Mouse (Mus musculus) layer of hippocampus, adult 9-11 months (tissue): ENCODE data around the gene Mettl17.

Experiments used
- DNase-seq: peaks from one replicate; pipeline ENCODE4 v3.0.0; 2022

The Mettl17 gene

DNA sequence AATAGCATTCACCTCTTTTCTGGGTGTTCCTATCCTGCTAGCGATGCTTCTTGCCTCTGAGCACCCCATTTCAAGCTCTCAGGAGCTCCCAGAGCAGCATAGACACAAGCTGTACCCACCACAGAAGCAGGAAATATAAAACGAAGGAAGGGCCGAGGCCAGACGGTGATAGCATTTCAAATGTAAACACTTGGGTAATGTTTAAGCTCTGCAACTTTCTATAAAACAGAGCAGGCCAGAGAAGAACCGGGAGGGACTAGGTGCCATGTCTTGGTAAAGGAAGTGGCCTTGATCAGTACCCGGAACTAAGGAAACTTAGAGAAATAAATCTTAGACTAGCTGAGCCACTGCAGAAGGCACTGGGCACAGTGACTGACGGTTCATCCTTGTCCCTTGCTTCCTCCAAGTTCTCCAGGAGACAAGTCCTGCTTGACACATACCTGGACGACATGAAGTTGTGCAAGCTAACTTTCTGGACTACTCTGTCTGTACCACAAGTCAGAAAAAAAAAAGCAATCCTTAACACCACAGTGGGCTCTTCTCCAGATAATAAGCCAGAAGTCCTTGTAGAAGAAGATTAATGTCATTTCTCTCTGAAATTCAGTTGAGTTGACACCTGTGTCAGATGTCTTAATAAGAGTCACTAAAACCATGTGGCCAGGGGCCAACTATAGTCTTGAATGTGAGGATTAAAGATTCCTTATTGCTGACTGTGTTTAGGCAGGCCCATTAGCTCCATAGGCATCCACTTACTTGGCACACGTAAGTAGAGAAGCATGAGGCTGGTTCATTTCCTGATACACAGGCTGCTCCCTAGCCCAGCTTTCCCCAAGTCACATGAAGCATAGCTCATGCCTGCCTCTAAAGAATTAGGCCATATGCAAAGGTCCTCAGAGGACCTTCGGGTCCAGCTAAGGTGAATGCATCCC, 47.7 kb downstream of the Mettl17 start:
- DNase-seq: no peak

DNA sequence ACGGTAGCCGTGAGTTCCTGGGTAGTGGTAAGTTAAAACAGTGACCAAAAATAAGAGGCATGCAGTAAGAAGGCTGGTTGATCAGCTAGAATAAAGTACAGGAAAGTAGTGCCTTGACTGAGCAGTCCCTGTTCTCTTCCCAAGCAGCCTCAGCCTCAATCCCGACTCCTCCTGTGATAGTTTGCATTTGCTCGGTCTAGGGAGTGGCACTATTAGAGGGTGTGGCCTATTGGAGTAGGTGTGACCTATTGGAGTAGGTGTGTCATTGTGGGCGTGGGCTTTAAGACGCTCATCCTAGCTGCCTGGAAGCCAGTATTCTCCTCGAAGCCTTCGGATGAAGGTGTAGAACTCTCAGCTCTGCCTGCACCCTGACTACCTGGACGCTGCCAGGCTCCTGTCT, 54.4 kb downstream of the Mettl17 start:
- DNase-seq: no peak

DNA sequence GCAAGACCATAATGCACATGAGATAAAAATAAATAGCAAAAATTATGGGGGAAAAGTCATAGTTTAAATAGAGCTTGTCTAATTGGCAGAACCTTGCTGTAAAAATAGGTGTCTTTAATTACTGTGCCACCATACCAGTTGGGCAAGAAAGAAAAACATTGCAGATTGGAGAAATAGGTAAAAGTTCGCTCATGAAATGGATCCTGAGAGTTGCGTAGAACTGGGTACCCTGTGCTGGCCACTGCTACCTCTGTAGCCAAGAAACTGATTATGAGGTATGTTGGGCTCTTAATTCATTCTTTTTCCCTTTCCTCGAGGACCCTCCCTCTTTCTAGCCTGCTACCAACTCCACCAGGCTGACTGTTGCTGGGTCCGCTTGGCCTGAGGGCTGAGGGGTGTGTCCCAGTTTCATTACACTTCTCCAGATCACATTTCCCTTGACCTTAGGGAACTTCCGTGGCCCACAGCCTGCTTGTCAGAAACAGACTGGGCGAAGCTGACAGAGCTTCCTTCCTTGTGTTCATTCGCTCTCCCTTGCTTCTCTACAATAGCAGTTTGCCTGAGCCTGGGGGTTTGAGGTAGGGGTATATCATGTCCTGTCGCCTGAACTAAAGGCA, 56.4 kb downstream of the Mettl17 start:
- no peak for DNase-seq

DNA sequence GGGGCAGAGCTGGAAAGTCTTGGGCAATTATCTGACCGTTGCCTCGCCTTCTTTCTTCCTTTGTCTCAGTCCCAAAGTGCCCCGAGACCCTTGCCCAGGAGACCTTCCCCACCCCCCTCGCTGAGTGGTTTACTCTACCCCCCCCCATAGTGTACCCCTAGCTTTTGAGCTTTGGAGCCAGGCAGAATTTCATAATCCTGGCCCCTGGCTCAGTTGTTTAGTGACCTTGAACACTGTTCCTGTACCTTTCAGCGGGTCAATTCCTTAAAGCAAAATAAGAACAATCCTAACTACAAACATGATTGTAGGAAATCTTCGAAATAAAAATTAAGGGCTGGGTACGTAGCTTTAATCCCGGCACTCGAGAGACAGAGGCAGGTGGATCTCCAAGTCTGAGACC, 56.9 kb downstream of the Mettl17 start:
- no peak for DNase-seq

DNA sequence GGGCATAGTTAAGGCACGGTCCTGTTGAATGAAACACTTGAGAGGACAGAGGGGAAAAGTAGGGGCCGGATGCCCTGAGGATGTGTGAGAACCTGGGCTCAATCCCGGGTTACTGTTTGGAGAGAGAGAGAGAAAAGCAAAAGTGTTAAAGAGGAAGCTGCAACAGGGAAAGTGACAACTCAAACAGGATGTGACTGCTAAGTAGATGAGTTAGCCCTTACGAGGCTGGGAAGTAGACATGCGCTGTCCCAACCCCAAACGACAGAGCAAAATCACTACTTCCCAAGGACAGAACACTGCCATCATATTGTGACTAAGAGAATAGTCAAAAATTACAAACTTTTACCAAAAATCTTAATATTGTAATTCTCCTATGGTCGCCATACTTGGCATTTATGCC, 57.6 kb downstream of the Mettl17 start:
- no peak for DNase-seq
